Mouse (Mus musculus): Measurements from ENCODE around the gene Ciao2a. TPM values are rescaled to one million over a fixed set of nuclear protein-coding genes. Genes with fewer than 3 reads are reported as not detected.

Ciao2a gene
- polyA plus RNA-seq, 1 experiment from 2014 or later: 110 TPM

- TF ChIP-seq CTCF (IDR thresholded peaks at IDR 0.05) (peak; percentile 71), EP300 (IDR thresholded peaks at IDR 0.05) (no peak)
- Histone ChIP-seq H3K36me3 (ENCODE audit: insufficient read depth, low read length) (peaks cover 48% of the 10 kb centered on the region), H3K27ac (ENCODE audit: low read length) (no peak overlapping the region), H3K4me2 (replicated peaks; ENCODE audit: low read depth, low read length) (no peak overlapping the region), H3K9me3 (ENCODE audit: low read length) (no peaks in the 10 kb centered on the region), H3K9ac (replicated peaks; ENCODE audit: low read depth) (no peak overlapping the region), H3K4me3 (ENCODE audit: low read depth, low read length) (no peak overlapping the region), H3K27me3 (replicated peaks; ENCODE audit: insufficient read depth, low read length) (no peaks in the 10 kb centered on the region), H3K4me1 (ENCODE audit: insufficient read depth, low read depth, low read length) (no peaks in the 10 kb centered on the region)
- ATAC-seq (no peak), DNase-seq (ENCODE audit: low spot score) (peak; percentile 55)
- 52% methylated on average over 4 of the region's 4 CpGs for WGBS
These were observed 9.6 kb downstream of the Ciao2a start for GRCm38 (mm10) chr9:66135967-66136366.

GRCm38 (mm10) chr9:66138193-66138592 is 11.8 kb downstream of the Ciao2a start:
- no peaks in the 10 kb centered on the region for H3K9me3 ChIP-seq (ENCODE audit: low read length)
- no peak overlapping the region for H3K4me2 ChIP-seq (replicated peaks; ENCODE audit: low read depth, low read length)
- WGBS: 83% methylated on average over 7 of the region's 7 CpGs
- no peak for TF ChIP-seq CTCF (IDR thresholded peaks at IDR 0.05)
- H3K36me3 ChIP-seq (ENCODE audit: insufficient read depth, low read length): peaks cover 48% of the 10 kb centered on the region; the same call in 1 of the 2 replicates
- ATAC-seq (no peak), DNase-seq (ENCODE audit: low spot score) (no peak)
- no peaks in the 10 kb centered on the region for H3K4me1 ChIP-seq (ENCODE audit: insufficient read depth, low read depth, low read length)
- H3K27ac ChIP-seq (ENCODE audit: low read length): no peak overlapping the region
- H3K9ac ChIP-seq (replicated peaks; ENCODE audit: low read depth): no peak overlapping the region
- H3K27me3 ChIP-seq (replicated peaks; ENCODE audit: insufficient read depth, low read length): no peaks in the 10 kb centered on the region
- no peak overlapping the region for H3K4me3 ChIP-seq (ENCODE audit: low read depth, low read length)

- TF ChIP-seq CTCF (IDR thresholded peaks at IDR 0.05) (no peak), EP300 (IDR thresholded peaks at IDR 0.05) (no peak)
- no peak for ATAC-seq
- Histone ChIP-seq H3K27ac (ENCODE audit: low read length) (no peak overlapping the region), H3K4me3 (ENCODE audit: low read depth, low read length) (no peak overlapping the region), H3K4me2 (replicated peaks; ENCODE audit: low read depth, low read length) (no peak overlapping the region), H3K9me3 (ENCODE audit: low read length) (no peaks in the 10 kb centered on the region), H3K4me1 (ENCODE audit: insufficient read depth, low read depth, low read length) (no peaks in the 10 kb centered on the region), H3K9ac (replicated peaks; ENCODE audit: low read depth) (no peak overlapping the region), H3K36me3 (ENCODE audit: insufficient read depth, low read length) (0 out of 2 replicates have a peak, but pooled peaks cover 24% of the 10 kb centered on the region), H3K27me3 (replicated peaks; ENCODE audit: insufficient read depth, low read length) (no peaks in the 10 kb centered on the region)
- WGBS: 65% methylated on average over 1 of the region's 1 CpGs
- no peak for DNase-seq (ENCODE audit: low spot score)
These were observed 15.9 kb downstream of the Ciao2a start for GRCm38 (mm10) chr9:66142265-66142664.

- H3K27ac ChIP-seq (ENCODE audit: low read length): no peak overlapping the region
- H3K36me3 ChIP-seq (ENCODE audit: insufficient read depth, low read length): 0 out of 2 replicates have a peak, but pooled peaks cover 12% of the 10 kb centered on the region
- ATAC-seq (peak; percentile 61), DNase-seq (ENCODE audit: low spot score) (peak; percentile 86)
- H3K9ac ChIP-seq (replicated peaks; ENCODE audit: low read depth): no peak overlapping the region
- H3K4me3 ChIP-seq (ENCODE audit: low read depth, low read length): no peak overlapping the region
- no peaks in the 10 kb centered on the region for H3K27me3 ChIP-seq (replicated peaks; ENCODE audit: insufficient read depth, low read length)
- WGBS: 7% methylated on average over 6 of the region's 6 CpGs
- TF ChIP-seq CTCF (IDR thresholded peaks at IDR 0.05) (peak; percentile 92), EP300 (IDR thresholded peaks at IDR 0.05) (no peak)
- no peaks in the 10 kb centered on the region for H3K9me3 ChIP-seq (ENCODE audit: low read length)
- H3K4me2 ChIP-seq (replicated peaks; ENCODE audit: low read depth, low read length): no peak overlapping the region
- H3K4me1 ChIP-seq (ENCODE audit: insufficient read depth, low read depth, low read length): no peaks in the 10 kb centered on the region
These were observed 17.8 kb downstream of the Ciao2a start for GRCm38 (mm10) chr9:66144248-66144647.

GRCm38 (mm10) chr9:66146141-66146540 is 19.7 kb downstream of the Ciao2a start:
- Histone ChIP-seq H3K9me3 (ENCODE audit: low read length) (no peaks in the 10 kb centered on the region), H3K4me2 (replicated peaks; ENCODE audit: low read depth, low read length) (no peak overlapping the region), H3K36me3 (ENCODE audit: insufficient read depth, low read length) (no peaks in the 10 kb centered on the region), H3K9ac (replicated peaks; ENCODE audit: low read depth) (no peak overlapping the region), H3K27ac (ENCODE audit: low read length) (no peak overlapping the region), H3K27me3 (replicated peaks; ENCODE audit: insufficient read depth, low read length) (no peaks in the 10 kb centered on the region), H3K4me3 (ENCODE audit: low read depth, low read length) (no peak overlapping the region), H3K4me1 (ENCODE audit: insufficient read depth, low read depth, low read length) (no peaks in the 10 kb centered on the region)
- no peak for ATAC-seq
- no peak for DNase-seq (ENCODE audit: low spot score)
- TF ChIP-seq CTCF (IDR thresholded peaks at IDR 0.05) (no peak), EP300 (IDR thresholded peaks at IDR 0.05) (no peak)

- ATAC-seq: no peak
- WGBS: 55% methylated on average over 9 of the region's 9 CpGs
These were observed 25.6 kb downstream of the Ciao2a start for GRCm38 (mm10) chr9:66152011-66152410.

GRCm38 (mm10) chr9:66153594-66153993 is 27.2 kb downstream of the Ciao2a start:
- DNase-seq (ENCODE audit: low spot score): no peak

More at GRCm38 (mm10) chr9:66152011-66152410, 25.6 kb downstream of the Ciao2a start:
- Histone ChIP-seq H3K36me3 (ENCODE audit: insufficient read depth, low read length) (no peaks in the 10 kb centered on the region), H3K9ac (replicated peaks; ENCODE audit: low read depth) (no peak overlapping the region), H3K27ac (ENCODE audit: low read length) (no peak overlapping the region), H3K9me3 (ENCODE audit: low read length) (no peaks in the 10 kb centered on the region), H3K27me3 (replicated peaks; ENCODE audit: insufficient read depth, low read length) (no peaks in the 10 kb centered on the region), H3K4me1 (ENCODE audit: insufficient read depth, low read depth, low read length) (no peaks in the 10 kb centered on the region), H3K4me2 (replicated peaks; ENCODE audit: low read depth, low read length) (no peak overlapping the region), H3K4me3 (ENCODE audit: low read depth, low read length) (no peak overlapping the region)
- DNase-seq (ENCODE audit: low spot score): no peak
- TF ChIP-seq CTCF (IDR thresholded peaks at IDR 0.05) (no peak), EP300 (IDR thresholded peaks at IDR 0.05) (no peak)

More at GRCm38 (mm10) chr9:66153594-66153993, 27.2 kb downstream of the Ciao2a start:
- Histone ChIP-seq H3K27me3 (replicated peaks; ENCODE audit: insufficient read depth, low read length) (peaks cover 6% of the 10 kb centered on the region; the same call in 1 of the 2 replicates), H3K4me1 (ENCODE audit: insufficient read depth, low read depth, low read length) (peaks cover 4% of the 10 kb centered on the region), H3K4me2 (replicated peaks; ENCODE audit: low read depth, low read length) (no peak overlapping the region), H3K9ac (replicated peaks; ENCODE audit: low read depth) (no peak overlapping the region), H3K27ac (ENCODE audit: low read length) (no peak overlapping the region), H3K36me3 (ENCODE audit: insufficient read depth, low read length) (no peaks in the 10 kb centered on the region), H3K9me3 (ENCODE audit: low read length) (no peaks in the 10 kb centered on the region), H3K4me3 (ENCODE audit: low read depth, low read length) (no peak overlapping the region)
- no peak for ATAC-seq
- WGBS: 82% methylated on average over 6 of the region's 6 CpGs
- no peak for TF ChIP-seq CTCF (IDR thresholded peaks at IDR 0.05)
- TF ChIP-seq EP300 (IDR thresholded peaks at IDR 0.05): no peak

Measured in lung, postnatal 0 days (tissue).